Mouse (Mus musculus) lung, postnatal 0 days (tissue): ENCODE measurements at regions not wholly inside any gene's neighbourhood (a gene's known extent, or its start where the extent isn't known, plus 50 kb on each side); places are given as distances from the start of the nearest gene placed in this dataset.

Experiments used
- ATAC-seq: fragments of 200-750 bp; cut with Nextera tagmentation; 2 replicates; pipeline ENCODE4 v1.8.0; 2017; ENCODE audit warnings: moderate library complexity
- DNase-seq: peaks from one replicate; pipeline ENCODE4 v3.0.0-alpha.2; 2016; ENCODE audit warnings: low spot score
- H3K27ac ChIP-seq: fragments of 300-500 bp; sonication (generic); 2 replicates; pipeline ENCODE4 v1.5.1; 2014; ENCODE audit warnings: antibody characterized with exemption, mild to moderate bottlenecking, low read length, mixed read lengths
- H3K27me3 ChIP-seq: fragments of 300-500 bp; sonication (generic); replicated peaks from 2 replicates; pipeline ENCODE4 v1.6.1; 2014; ENCODE audit warnings: low read length, mixed read lengths; ENCODE audit not compliant: insufficient read depth
- H3K36me3 ChIP-seq: fragments of 300-500 bp; sonication (generic); 2 replicates; pipeline ENCODE4 v1.6.1; 2014; ENCODE audit warnings: low read length, mixed read lengths; ENCODE audit not compliant: insufficient read depth
- H3K4me1 ChIP-seq: fragments of 300-500 bp; sonication (generic); 2 replicates; pipeline ENCODE4 v1.6.1; 2014; ENCODE audit warnings: antibody characterized with exemption, low read depth, low read length, mixed read lengths; ENCODE audit not compliant: insufficient read depth
- H3K4me2 ChIP-seq: fragments of 300-500 bp; sonication (generic); replicated peaks from 2 replicates; pipeline ENCODE4 v1.6.1; 2014; ENCODE audit warnings: low read depth, mild to moderate bottlenecking, low read length, moderate library complexity, mixed read lengths
- H3K4me3 ChIP-seq: fragments of 300-500 bp; sonication (generic); 2 replicates; pipeline ENCODE4 v1.5.1; 2014; ENCODE audit warnings: low read depth, low read length
- H3K9ac ChIP-seq: fragments of 300-500 bp; sonication (generic); replicated peaks from 2 replicates; pipeline ENCODE4 v1.6.1; 2014; ENCODE audit warnings: low read depth, mild to moderate bottlenecking
- H3K9me3 ChIP-seq: fragments of 300-500 bp; sonication (generic); 2 replicates; pipeline ENCODE4 v1.6.1; 2016; ENCODE audit warnings: low read length, mixed read lengths
- CTCF ChIP-seq: IDR thresholded peaks from 2 replicates; pipeline ENCODE4 v1.5.1; 2016; ENCODE audit warnings: antibody characterized with exemption, mild to moderate bottlenecking
- EP300 ChIP-seq: IDR thresholded peaks from 2 replicates; pipeline ENCODE4 v1.6.1; 2016; ENCODE audit warnings: antibody characterized with exemption, mild to moderate bottlenecking, control low read depth
- WGBS: fragments of 180-500 bp; shearing (Covaris S2); extraction: QIAGEN DNeasy Blood & Tissue Kit; methylation state at CpG from one replicate; pipeline ENCODE4 v1.1.7; 2014; 5-methylcytosine and 5-hydroxymethylcytosine counted together

DNA sequence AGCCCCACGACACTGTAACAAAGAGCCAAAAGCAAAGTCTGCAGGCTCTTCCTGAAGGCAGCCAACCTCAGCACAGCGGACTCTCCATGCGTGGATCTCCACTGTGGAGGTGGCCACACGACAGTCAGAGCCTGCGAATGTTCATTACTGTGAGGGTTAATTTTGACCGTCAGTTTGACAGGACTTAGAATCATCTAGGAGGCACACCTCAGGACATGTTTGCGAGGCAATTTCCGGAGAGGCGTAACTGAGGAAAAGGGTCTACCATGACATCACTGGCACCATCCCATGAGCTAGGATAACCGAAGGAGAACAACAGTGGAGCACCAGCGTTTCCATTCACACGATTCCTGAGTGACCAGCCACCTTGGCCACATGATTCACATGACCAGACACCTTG is 186.9 kb downstream of the Tcp10c start:
- no peak for TF ChIP-seq EP300
- TF ChIP-seq CTCF, result no peak
- ATAC-seq (0 out of 2 replicates have a peak, but pooled peaks have one; percentile 0), DNase-seq (no peak)
- Histone ChIP-seq H3K4me2 (no peak overlapping the region), H3K36me3 (no peaks in the 10 kb centered on the region), H3K27ac (no peak overlapping the region), H3K27me3 (no peaks in the 10 kb centered on the region), H3K9ac (no peak overlapping the region), H3K9me3 (peaks cover 22% of the 10 kb centered on the region), H3K4me3 (no peak overlapping the region), H3K4me1 (no peaks in the 10 kb centered on the region)
- WGBS, result 65% methylated on average over 12 of the region's 12 CpGs

DNA sequence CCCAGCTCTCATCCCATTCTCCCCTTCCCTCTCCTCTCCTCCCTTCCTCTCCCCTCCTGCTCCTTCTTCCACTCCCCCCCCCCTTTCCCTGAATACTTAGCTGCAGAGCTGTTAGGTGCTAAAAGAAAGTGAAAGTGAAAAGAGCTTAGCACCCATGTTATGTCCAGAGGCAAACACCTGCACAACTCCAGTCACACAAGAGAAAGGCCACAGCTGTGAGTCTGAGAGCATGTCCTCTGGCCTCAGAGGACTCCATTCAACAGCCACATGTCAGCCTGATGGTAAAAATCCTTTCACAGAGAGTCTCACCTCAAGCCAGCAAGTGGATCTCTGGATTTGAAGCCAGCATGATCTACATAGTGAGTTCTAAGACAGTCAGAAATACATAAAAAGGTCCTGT is 187.9 kb downstream of the Tcp10c start:
- H3K36me3 ChIP-seq, result no peaks in the 10 kb centered on the region
- H3K9me3 ChIP-seq, result peaks cover 28% of the 10 kb centered on the region
- H3K27me3 ChIP-seq, result no peaks in the 10 kb centered on the region
- H3K4me2 ChIP-seq, result no peak overlapping the region
- no peak overlapping the region for H3K9ac ChIP-seq
- no peaks in the 10 kb centered on the region for H3K4me1 ChIP-seq
- no peak overlapping the region for H3K27ac ChIP-seq
- TF ChIP-seq EP300 (no peak), CTCF (no peak)
- no peak overlapping the region for H3K4me3 ChIP-seq
- peak; percentile 10; the same call in 1 of the 2 replicates for ATAC-seq
- peak; percentile 66 for DNase-seq

DNA sequence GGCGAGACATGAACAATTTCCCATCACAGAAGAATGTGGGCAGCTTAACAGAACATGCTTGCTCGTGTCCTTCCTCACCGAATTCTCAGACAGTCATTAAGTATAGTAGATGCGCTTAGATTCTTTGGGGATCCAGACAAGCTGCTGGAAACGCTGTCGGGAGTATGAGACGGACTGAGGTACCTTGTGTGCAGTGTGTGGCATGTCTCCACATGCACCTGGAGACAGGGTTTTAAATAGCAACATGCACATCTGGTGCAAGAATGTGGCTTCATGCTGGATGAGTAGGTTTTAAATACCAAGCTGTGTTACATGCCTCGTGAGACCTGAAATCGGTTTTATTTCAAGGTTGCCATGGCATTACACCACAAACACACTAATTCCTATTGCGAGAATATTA is 188.5 kb downstream of the Tcp10c start:
- DNase-seq (peak; percentile 23), ATAC-seq (no peak)
- Histone ChIP-seq H3K27ac (no peak overlapping the region), H3K9ac (no peak overlapping the region), H3K9me3 (peaks cover 32% of the 10 kb centered on the region), H3K27me3 (no peaks in the 10 kb centered on the region), H3K36me3 (no peaks in the 10 kb centered on the region), H3K4me1 (no peaks in the 10 kb centered on the region), H3K4me2 (no peak overlapping the region), H3K4me3 (no peak overlapping the region)
- 72% methylated on average over 10 of the region's 10 CpGs for WGBS
- TF ChIP-seq EP300, result no peak
- no peak for TF ChIP-seq CTCF

DNA sequence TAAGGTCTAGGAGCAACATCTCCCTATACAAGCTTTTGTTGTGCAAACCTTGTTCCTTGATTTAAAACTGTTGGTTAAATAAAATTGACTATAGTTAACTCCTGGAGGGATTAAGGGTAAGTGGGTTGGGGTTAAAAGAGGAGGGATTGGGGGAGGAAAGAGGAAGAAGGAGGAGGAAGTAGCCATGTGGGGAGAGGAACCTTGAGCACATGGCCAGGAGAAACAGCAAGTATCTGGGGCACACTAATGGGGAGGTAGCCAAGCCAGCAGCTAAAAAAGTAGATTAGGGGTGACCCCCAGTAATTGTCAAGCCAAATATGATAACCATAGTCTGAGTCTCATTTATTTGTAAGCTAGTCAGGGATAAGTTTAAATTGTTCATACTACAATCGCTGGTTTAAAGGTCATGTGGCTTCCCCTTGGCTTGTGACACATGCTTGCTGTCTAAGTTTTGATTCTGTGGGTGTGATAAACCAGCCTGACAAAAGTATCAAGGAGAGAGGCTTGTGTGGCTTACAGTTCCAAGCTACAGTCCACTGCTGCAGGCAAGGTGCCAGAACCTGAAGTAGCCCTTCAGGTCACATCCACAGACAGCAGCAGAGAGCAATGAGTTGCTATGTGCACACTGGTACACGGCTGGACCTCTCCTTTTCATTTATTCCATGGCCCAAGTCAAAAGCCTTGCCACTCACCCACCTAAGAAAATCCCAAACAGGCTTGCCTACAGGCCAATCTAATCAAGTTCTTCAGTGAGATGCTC is 189.8 kb downstream of the Tcp10c start:
- H3K9me3 ChIP-seq, result peaks cover 41% of the 10 kb centered on the region

DNA sequence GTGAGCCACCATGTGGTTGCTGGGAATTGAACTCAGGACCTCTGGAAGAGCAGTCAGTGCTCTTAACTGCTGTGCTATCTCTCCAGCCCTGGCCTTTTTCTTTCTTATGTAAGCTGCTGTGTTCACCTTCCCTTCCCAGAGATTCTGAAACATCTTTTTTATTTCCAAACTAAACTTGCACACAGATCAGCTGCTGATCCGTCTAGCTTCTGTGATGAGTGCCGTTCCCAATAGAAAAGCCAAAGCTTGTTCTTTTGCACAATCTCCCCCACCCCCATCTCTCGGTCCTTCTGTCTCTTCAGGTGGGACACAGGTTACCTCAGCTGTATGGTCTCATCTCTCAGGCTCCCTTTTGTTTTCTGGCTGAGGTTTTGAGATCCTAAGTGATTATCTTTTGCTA is 191.9 kb downstream of the Tcp10c start:
- no peak for DNase-seq
- Histone ChIP-seq H3K9ac (no peak overlapping the region), H3K4me2 (no peak overlapping the region), H3K4me3 (no peak overlapping the region), H3K36me3 (no peaks in the 10 kb centered on the region), H3K27me3 (no peaks in the 10 kb centered on the region), H3K27ac (no peak overlapping the region), H3K4me1 (no peaks in the 10 kb centered on the region), H3K9me3 (peaks cover 41% of the 10 kb centered on the region)
- WGBS, result 60% methylated on average over 3 of the region's 3 CpGs
- ATAC-seq, result no peak
- TF ChIP-seq EP300 (no peak), CTCF (no peak)

More for the DNA sequence above, 189.8 kb downstream of the Tcp10c start:
- no peak overlapping the region for H3K9ac ChIP-seq
- H3K4me2 ChIP-seq, result no peak overlapping the region
- WGBS, result 52% methylated on average over 2 of the region's 2 CpGs
- ATAC-seq (no peak; the same call in 1 of the 2 replicates), DNase-seq (peak; percentile 22)
- H3K27me3 ChIP-seq, result no peaks in the 10 kb centered on the region
- no peak overlapping the region for H3K27ac ChIP-seq
- no peak overlapping the region for H3K4me3 ChIP-seq
- no peaks in the 10 kb centered on the region for H3K4me1 ChIP-seq
- TF ChIP-seq EP300 (no peak), CTCF (no peak)
- no peaks in the 10 kb centered on the region for H3K36me3 ChIP-seq

DNA sequence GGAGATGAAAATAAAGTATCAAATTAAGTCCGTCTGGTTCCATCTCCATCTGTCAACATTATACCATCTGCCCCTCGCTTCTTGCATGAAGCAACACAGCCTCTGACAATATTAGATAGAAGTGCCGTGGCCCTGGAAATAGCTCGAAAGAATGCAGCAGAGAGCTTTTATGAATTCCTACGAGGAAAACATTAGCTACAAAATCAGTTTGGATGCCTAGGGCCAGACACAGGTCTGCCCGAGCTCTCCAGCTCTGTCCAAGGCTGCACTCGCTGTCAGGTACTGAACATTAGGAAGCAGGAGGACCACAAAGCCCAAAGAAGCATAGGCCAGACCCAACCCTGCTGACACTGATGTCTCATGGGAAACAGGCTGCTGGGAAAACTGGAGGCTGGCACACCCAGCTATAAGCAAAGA is 192.3 kb downstream of the Tcp10c start:
- WGBS, result 75% methylated on average over 7 of the region's 7 CpGs
- Histone ChIP-seq H3K27ac (no peak overlapping the region), H3K4me1 (no peaks in the 10 kb centered on the region), H3K4me3 (no peak overlapping the region), H3K9me3 (peaks cover 40% of the 10 kb centered on the region), H3K9ac (no peak overlapping the region), H3K36me3 (no peaks in the 10 kb centered on the region), H3K4me2 (no peak overlapping the region), H3K27me3 (no peaks in the 10 kb centered on the region)
- DNase-seq (no peak), ATAC-seq (no peak)
- TF ChIP-seq CTCF (no peak), EP300 (no peak)
